Mouse (Mus musculus) cortical plate, adult 2 months (tissue): ENCODE measurements around the gene Polg2.
"Not testable (repeated sequence)": the region's sequence is repeated elsewhere in the genome, so short reads cannot be mapped to it uniquely, and the experiment has no call there.

Experiments
- CTCF ChIP-seq: fragments of 200-500 bp; IDR thresholded peaks from 2 replicates; pipeline ENCODE4 v1.5.1; 2011; ENCODE audit warnings: mild to moderate bottlenecking, control low read depth, low read length; ENCODE audit not compliant: insufficient read depth; ENCODE audit errors: extremely low read depth
- POLR2A ChIP-seq: fragments of 200-500 bp; IDR thresholded peaks from 2 replicates; pipeline ENCODE4 v1.6.1; 2011; ENCODE audit warnings: mild to moderate bottlenecking, low read length, control low read depth; ENCODE audit not compliant: insufficient read depth; ENCODE audit errors: extremely low read depth

DNA sequence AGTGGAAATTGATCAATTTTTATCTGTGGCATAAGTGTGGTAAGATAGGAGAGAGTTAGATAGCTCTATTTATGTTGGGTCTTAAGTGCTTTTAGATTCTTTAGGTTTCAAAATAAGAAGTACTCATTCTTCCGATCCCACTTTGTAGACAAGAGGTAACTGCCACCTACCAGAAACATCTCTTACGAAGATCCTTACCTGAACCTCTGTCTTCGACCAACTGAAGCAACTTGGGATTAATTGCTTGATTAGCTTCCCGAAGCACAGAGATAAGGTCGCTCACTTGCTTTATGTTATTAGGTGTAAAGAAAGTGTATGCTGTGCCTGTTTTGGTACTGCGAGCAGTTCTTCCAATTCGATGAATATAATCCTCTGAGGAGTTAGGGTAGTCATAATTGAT lies 2.9 kb upstream of the Polg2 start:
- TF ChIP-seq POLR2A, CTCF: not testable (repeated sequence)
